Mouse (Mus musculus): ENCODE results near the gene Erp27. TPM values are rescaled to one million over a fixed set of nuclear protein-coding genes. Genes with fewer than 3 reads are reported as not detected.

Gene Erp27
- total RNA-seq, 2 experiments from 2014 or later = 0.25 to 4.4 TPM

DNA sequence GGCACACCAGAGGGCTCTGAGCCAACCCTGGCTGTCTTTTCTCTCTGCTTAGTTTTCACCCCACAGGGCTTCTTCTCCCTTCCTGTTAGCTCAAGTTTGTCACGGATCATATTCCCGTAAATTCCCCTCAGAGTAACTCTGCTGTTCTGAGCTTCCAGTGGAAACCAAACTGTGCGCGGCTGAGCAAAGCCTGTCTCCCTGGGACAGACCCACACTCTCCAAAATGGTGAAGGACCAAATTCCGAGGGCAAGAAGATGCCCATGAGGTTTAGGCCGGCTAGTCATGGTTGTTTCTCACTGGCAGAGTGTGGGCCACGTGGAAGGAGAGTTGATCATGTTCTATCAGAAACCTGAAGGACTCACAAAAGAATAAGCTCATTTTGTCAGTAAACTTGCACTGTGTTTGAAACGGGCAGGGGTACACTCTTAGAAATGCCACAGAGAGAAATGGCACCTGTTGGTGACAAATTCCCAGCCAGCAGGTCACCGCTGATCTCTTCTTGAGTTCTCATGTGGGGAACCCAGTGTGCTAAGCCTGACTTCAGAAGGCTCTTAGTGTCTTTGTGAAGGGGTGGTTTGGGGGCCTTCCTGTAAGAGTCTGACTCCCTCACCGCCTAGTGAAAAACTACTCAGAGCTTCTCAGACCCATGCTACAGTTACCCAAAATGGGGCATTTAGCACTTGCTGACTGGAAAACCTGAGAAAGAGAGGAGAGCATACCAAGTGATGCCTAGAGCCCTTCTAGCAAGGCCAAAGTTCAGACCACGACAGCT is 18.4 kb upstream of the Erp27 start:
- 0 out of 2 replicates have a peak, but pooled peaks have one; percentile 1 for ATAC-seq (replicated peaks; ENCODE audit: poor library complexity)

DNA sequence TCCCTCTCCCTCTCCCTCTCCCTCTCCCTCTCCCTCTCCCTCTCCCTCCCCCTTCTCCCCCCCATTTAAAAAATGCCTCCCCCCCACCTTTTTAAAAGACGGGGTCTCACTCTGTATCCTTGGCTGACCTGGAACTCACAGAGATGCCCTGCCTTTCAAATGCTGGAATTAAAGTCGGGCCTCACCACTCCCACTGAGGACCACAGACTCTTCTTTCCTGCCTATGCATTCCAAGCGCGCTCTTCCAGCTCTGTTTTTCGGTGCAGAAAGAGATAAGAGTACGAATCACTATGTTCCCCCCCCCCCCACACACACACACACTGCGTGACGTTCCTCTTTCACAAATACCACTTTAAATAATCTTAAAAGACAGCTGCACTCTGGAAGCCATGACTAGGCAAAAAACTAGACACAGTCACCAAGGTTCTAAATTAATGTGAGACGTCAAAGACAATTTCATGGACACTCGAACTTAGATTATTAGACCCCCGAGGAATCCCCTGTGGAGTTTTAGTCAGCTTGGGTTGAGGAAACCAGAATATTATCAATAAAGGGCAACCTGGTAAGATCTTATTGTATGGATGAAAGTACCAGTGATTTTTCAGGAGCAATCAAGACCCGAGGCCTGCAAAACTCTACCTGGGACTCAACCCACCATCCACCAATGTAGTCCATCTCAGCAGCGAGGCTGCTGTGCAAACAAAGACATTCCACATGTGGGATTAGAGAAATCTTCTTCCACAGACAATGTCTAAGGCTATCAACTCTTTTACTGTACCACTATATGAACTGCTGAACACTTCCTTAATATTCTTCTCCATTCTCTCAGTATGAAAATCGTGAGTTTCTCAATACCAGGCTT is 17.6 kb upstream of the Erp27 start:
- ATAC-seq (replicated peaks; ENCODE audit: poor library complexity) = peak; percentile 45

DNA sequence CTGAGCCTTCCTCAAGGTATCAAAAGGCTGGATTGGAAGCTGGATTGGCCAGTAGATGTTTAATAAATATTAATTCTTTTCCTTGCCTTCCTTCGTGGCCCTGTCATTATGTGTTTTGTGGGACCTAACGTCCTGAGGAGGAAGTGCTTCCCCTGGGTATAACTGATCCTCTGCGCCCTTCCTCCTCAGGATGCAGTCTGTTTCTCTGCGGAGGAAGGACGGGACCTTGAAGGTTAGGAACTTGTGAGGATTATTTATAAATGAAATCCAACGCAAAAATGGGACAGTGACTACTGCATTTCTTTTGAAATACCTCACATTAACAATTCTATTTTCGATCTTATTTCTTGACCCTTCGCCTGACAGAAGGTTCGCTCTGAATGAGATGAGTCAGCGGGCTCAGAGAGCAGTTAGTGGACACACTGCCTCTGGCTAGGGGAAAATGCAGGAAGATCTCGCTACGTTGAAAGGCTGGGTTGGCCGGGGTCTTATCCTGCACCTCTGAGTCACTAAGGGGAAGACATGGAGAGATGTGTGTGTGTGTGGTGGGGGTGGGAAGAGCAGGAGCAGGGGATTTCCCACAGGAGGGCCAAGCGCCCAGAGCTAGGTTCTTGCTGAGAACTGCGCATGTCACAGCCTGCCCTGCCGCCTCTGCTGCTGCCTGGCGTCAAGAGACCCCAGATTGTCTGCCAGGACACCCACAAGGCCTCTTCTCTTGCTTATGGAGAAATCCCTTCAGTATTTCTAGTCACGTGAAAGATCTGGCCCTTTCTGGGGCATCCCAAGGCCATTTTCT is 16.5 kb upstream of the Erp27 start:
- peak; percentile 22 for ATAC-seq (replicated peaks; ENCODE audit: poor library complexity)

DNA sequence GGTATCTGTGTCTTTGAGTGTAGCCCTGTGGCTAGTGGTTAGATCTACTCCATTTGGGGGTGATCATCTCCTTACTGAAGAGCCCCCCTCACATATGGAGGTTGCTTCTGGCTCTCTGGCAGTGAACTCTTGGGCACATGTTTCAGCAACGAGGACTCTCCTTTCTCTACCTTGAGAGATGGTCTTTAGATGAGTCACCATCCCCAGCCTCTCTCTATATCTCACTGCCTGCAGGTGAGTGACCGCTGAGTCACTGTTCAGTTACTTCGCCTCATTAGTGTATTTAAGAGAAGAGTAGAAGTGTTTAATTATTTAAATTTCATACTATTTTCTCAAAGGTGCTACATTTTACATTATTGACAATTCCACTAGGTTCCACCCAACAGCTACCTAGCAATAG is 15.1 kb upstream of the Erp27 start:
- ATAC-seq (replicated peaks; ENCODE audit: poor library complexity) = no peak

DNA sequence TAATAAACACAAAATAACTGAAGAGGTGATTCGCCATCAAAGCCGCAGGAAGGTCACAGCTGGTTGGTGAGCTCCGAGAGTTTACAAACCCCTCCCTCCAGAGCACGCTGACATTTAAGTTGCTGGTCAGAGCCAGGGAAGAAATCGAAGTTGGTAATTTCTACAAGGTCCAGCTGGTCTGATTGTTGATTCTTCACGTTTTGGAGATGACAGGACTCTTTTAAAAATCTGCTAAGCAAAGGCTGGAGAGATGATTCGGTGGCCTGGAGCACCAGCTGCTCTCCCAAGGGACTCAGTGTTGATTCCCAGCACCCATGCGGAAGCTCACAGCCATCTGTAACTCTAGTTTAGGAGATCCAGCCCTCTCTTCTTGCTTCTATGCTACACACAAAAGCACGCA is 14.4 kb upstream of the Erp27 start:
- ATAC-seq (replicated peaks; ENCODE audit: poor library complexity) = no peak

DNA sequence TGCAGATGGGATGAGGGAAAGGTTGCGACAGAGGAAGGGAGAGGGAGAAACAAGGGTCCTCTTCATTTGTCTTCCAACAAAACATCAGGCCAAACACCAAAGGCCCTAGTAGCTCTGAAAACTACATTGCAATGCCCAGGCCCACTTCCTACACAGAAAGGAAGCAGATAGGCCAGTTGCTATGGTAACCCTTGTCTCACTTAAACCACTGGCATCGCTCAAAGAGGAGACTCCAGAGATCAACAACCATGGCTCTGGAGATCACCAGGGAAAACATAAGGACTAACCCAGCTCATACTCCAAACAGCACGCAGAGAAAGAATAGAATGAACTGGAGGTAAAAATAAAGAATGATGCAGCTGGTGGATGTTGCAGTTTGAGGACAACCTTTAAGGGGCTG is 13.3 kb upstream of the Erp27 start:
- no peak for ATAC-seq (replicated peaks; ENCODE audit: poor library complexity)

DNA sequence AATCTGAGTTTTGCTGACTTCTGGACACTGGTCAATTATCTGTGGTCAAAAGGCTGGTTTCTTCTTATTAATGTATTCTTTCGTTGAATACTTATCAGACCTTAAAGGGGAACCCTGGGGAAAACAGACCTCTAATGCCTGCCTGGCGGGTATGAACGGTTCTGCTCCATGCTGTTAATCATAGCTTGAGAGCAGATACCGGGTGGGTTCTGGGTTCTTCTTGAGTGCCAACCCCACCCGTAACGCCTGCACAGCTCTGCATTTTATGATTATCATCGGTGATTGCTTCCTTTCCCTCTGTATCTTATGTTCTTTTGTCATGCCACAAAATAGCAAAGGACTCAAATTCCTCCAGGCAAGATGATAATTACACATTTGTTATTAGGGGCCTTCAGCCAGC is 12.1 kb upstream of the Erp27 start:
- no peak for ATAC-seq (replicated peaks; ENCODE audit: poor library complexity)

DNA sequence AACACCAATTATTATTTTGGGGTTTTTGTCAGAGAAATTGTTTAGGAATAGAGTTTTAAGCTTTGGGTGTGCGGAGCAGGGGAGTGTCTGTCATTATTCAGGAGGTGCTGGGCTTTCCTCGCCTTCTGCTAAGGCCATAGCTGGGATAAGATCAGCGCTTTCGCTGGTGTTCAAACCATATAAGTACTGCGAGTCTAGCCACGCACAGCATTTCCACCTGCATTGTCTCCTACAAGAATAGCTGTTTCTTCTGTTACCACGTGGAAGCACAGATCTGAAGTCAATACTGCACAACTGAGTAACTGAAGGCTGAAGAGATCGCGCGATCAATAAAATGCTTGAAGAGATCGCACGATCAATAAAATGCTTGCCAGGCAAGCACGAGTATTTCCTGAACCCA is 9.3 kb upstream of the Erp27 start:
- no peak for ATAC-seq (replicated peaks; ENCODE audit: poor library complexity)

DNA sequence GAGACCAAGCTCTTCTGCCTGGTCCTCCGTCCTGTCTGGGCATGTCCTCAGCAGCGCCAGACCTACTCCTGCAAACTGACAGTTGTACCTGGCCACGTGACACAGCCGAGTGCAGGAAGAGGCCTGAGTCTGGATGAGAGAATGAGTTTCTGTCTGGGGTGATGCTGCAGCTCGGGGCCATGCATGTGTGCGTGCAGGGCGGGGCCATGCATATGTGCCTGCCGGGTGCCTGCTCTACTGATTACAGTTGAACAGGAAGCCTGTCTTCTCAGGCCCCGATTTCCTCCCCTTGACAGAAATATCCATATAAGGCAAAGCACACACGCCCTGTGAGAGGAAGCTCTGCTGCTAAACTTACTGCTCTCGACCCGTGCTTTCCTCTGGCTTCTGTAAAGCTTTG is 8.7 kb upstream of the Erp27 start:
- peak; percentile 97 for ATAC-seq (replicated peaks; ENCODE audit: poor library complexity)

DNA sequence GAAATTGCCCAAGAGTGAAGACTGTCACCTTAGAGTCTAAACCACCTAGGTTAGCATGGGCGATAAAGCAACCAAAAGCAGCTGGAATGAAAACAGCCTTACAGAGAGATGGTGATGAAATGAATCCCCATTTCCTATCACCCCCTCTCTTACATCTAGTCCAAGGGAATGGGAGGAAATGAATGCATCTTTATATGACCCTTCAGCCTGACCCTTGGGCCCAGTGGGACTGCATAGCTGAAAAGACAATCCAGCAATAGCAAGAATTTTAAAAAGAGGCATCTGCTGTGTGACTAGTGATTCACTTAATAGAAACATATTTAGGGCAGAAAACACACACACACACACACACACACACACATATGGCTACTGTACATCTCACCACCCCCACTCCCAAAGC is 5.6 kb upstream of the Erp27 start:
- ATAC-seq (replicated peaks; ENCODE audit: poor library complexity) = no peak

DNA sequence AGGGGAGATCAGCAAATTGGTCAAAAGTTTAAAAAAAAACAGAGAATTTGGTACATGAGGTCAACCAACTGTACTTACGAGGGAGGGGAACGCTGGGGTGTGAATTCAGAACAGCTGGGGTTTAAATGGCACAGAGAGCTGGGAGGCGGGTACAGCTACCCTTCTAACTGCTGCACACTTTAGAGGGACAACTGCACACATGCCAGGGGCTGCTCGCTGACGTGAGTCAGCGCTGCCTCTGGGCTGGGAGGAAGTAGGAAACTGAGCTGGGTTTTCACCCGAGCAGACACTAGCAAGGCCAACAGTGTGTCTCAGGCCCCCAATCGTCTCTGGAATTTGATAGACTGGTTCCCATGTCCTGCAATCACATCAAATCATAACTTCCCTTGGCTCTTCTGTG is 3.1 kb upstream of the Erp27 start:
- ATAC-seq (replicated peaks; ENCODE audit: poor library complexity) = 0 out of 2 replicates have a peak, but pooled peaks have one; percentile 15

DNA sequence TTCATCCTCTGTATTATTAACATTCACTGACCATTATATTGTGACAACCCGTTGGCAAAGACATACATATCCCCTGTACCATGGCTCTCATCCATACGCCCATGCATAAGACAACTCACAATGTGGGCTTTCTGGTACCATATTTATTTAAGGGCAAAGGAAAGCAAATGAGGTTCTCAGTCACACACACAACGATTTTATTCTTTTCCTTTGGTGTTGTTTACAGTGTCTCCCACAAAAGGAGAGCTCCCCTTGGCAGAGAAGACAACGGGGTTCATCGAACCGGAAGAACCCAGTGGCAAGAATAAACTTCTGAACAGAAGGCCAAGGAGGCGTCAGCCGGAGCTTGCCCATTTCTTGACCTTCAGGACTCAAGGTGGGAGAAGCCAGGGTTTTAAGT is 1.6 kb upstream of the Erp27 start, which contains the start of gene Pde6h:
Pde6h (plus strand) TSS at position 301 of the 400 bp plus-strand sequence.
- ATAC-seq (replicated peaks; ENCODE audit: poor library complexity) = no peak

DNA sequence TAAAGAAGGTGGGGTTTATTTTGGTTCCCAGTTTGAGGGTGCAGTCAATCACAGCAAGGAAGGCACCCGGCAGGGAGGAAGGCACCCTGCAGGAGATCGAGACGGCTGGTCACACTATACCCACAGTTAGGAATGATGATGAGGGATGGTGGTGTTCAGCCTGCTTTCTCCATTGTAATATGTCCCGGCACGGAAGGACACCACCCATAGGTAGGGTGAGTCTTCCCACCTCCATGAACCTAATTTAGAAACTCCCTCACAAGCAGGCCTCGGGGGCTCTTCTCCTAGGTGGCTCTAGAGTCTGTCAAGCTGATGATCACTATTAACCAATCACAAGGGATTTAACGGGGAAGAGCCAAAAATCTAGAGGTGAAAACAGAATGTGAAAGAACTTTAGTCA is 891 bp upstream of the Erp27 start:
- no peak for ATAC-seq (replicated peaks; ENCODE audit: poor library complexity)

DNA sequence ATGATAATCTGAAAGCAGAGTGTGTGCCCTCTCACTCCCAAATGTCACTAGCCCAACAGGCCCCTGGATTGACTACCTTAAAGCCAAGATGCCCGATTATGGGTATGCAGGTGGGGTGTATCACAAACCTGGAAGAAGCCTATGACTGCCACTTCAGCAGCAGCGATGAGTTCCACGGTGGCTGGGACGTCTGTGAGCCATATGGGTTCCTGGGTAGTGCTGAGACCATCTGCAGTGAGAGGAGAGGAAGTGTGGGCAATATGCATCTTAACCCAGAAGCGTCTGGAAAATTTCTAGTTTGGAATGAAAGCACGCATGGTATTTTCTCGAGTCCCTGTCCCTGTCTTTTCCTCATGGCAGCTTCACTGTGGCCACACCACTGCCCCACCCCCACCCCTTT is 379 bp downstream of the Erp27 start:
- 0 out of 2 replicates have a peak, but pooled peaks have one; percentile 16 for ATAC-seq (replicated peaks; ENCODE audit: poor library complexity)

DNA sequence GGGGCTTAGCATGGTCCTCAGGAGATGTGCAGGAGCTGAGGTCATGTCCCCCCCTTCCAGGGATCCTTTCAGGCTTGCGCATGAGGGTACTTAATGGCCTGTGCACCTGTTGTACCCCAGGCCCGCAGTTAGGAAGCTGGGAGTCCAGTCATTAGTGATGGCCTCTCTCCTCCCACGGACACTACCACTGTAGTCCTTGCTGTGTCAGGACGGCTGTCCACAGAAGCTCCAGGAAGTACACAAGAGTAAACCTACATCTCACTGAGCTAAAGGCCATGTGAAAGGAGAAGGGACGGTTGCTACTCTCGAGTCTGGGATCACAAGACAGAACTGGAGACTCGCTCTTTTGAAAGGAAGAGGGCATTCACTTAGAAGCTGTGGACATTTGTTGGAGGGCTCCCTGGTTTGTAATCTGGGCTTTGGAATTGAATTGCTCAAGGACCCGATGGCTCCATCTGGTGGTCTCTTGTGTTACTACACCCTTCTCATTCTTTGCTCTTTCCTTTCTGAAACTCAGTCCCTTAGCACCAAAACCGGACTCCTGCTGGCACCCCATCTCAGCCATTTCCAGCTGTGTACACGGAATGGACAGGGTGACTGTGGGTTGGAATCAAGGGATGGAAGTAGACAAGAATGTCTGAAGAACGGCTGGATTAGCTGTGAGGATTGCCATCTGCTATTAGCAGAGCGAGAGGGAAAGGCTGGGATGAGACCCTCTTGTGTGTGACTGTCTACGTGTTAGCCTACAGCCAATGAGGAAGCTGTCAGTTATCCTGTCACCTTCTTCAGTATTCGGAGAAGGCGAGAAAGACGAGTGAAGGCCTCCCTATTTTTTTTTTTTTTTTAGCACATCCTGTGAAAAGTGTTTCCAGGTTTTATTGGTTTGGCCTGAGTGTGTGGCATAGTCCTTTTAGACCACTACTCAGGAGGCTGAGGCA is 1.4 kb downstream of the Erp27 start:
- ATAC-seq (replicated peaks; ENCODE audit: poor library complexity) = peak; percentile 85

DNA sequence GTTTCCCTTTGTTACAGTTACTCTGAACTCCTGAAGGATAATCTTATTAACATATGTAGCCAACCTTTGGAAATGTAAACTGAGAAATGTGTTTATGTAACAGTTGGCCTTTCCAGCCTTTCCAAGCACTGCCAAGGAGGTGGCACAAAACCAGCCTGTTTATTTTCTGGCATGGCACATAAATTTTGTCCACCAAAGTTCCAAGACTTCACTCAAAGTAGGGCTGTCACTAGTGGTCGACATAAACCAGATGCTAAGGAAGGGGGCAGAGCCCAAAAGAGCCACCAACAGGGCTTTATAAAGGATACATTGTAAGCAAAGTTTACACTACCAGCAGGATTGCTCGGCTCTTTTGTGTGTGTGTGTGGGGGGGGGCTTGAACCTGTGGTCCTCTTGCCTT is 4.1 kb downstream of the Erp27 start:
- no peak for ATAC-seq (replicated peaks; ENCODE audit: poor library complexity)

DNA sequence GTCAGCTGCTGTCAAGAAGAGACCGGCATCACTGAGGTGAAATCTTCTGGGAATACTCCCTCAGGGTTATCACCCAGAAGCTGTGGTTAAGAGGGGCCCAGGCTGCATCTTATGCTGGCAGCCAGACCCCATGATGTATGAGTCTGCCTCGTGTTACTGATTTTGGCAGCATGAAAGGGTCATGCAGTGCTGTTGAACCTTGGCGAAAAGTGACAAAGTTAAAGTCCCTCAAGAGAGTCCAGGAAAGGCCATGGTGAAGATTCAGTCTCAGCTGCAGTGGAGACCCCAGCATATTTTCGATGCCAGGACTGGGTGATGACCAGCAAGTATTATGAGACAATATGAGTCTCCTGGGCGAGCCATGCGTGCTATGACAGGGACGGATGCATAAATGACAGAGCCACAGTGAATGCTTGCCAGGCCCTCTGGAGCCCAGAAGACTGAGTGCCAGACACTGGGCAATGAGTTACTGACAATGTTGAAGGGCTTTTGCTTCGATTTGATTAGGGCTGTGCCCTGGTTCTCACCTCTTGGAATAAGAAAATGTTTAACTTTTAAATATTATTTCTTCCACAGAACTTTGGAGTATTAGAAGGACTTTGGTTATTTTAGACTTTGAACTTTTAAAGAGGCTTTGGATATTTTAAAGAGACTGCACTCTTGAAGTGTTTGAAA is 6.1 kb downstream of the Erp27 start:
- ATAC-seq (replicated peaks; ENCODE audit: poor library complexity) = no peak

DNA sequence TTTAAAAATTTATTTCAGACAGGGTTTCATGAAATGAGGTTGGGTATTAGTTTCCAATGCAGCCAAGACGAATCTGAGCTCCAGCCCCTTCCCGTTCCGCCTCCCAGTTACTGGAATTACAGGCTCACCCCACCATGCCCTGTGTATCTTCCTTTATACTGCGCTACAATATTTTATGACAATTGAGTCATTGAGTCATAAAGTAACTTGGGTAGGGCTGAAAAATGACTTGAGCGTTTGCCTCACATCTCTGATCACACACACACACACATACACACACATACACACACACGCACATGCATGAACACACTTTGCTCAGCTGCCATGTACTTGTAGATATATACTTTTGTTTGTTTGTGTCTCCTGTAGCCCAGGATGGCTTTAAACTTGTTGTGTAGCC is 7.7 kb downstream of the Erp27 start:
- no peak for ATAC-seq (replicated peaks; ENCODE audit: poor library complexity)

DNA sequence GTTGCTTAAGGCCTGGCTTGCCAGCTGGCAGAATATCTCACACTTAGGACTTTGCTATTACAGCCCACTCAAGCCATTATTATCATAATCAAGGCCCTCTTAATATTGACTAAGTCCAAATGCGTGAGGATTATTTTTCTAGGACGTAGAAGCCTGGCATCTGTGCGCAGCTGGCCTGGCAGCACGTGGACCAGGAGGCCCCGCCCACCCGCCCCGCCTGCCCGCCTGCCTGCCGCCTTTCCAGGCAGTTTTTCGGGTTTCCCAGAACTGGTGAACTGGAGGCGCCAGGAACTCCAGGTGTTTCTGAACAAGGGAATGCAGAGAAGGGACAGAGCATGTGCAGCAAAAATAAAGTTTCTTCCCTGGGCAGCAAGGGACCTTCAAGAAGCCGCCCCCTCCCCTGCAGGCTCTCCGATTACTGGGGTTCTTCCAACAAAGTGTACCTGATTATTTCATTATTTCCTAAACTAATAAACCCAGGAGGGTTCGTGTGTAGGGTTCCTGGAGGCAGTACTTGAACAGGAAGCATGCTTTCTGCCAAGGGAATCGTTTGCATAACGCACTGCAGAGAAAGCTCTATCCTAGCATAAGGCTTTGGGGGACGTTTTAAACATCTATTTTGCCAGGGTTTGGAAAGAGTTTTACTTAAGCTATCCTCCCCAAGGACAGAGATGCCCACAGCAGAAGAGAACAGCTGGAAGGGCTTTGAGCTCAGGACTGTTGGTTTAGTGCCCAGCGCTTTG is 8.4 kb downstream of the Erp27 start:
- peak; percentile 78 for ATAC-seq (replicated peaks; ENCODE audit: poor library complexity)
